Mouse (Mus musculus) megakaryocyte, embryonic 14.5 days (primary cell): ENCODE measurements around the gene Ahnak.

Experiments used
- FLI1 ChIP-seq: IDR thresholded peaks from 2 replicates; pipeline ENCODE4 v1.6.1; 2012; ENCODE audit warnings: low read length, inconsistent platforms, mixed read lengths
- GATA1 ChIP-seq: IDR thresholded peaks from 3 replicates; pipeline ENCODE4 v1.6.1; 2012; ENCODE audit warnings: mixed read lengths, low read length, inconsistent platforms, borderline replicate concordance

DNA sequence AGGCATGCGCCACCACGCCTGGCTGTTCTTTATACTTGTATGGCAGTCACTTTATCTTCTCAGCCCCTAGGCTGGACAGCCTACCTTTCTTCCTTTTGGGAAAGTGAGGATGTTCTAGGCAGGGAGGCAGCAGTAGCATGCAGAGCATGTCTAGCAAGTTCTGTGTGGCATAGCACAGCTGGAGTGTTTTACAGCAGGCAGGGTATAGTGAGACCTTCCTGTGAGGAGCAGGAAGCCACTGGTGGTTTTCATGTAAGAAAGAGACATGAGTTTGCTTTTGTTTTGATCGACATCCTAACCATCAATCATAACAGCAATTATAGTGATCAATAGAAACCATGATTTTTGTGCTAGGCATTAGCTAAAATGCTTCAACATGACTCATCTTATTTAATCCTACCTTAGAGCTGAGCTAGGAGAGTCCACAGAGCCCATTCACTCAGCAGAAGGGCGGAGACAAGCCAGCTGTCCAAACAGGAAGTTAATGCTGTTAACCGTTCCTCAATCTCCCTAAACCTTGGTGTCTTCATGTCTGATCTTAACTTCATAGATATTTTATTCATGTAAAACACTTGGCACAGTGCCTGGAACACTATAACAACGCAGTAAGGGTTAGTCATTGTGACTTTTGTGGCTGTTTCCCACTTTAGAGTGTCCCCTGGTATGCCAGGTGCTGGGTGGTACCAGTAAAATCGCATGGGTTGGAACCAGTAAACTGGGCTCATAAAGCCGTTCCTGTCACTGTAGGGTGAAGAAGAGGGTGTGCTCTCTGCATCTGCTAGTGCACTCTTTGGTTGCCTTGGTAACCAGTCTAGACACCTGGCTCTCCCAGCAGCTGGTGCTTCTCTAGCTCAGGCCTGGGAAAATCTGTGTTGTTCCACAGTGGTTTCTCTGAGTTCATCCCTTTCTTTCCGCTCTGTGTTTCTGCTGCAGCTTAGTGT is 76.8 kb downstream of the Ahnak start:
- no peak for TF ChIP-seq GATA1
- no peak for TF ChIP-seq FLI1
